Mouse (Mus musculus) testis, adult 2 months (tissue): ENCODE data around the gene Ttc39b.

Experiments used
- CTCF ChIP-seq: fragments of 200-500 bp; IDR thresholded peaks from 2 replicates; pipeline ENCODE4 v1.5.1; 2012; ENCODE audit warnings: low read depth, mild to moderate bottlenecking, inconsistent platforms, low read length, moderate library complexity; ENCODE audit not compliant: control insufficient read depth, insufficient read depth, insufficient replicate concordance
- POLR2A ChIP-seq: fragments of 200-500 bp; IDR thresholded peaks from 2 replicates; pipeline ENCODE4 v1.6.1; 2012; ENCODE audit warnings: low read depth, mild to moderate bottlenecking, inconsistent platforms, low read length, moderate library complexity; ENCODE audit not compliant: control insufficient read depth

DNA sequence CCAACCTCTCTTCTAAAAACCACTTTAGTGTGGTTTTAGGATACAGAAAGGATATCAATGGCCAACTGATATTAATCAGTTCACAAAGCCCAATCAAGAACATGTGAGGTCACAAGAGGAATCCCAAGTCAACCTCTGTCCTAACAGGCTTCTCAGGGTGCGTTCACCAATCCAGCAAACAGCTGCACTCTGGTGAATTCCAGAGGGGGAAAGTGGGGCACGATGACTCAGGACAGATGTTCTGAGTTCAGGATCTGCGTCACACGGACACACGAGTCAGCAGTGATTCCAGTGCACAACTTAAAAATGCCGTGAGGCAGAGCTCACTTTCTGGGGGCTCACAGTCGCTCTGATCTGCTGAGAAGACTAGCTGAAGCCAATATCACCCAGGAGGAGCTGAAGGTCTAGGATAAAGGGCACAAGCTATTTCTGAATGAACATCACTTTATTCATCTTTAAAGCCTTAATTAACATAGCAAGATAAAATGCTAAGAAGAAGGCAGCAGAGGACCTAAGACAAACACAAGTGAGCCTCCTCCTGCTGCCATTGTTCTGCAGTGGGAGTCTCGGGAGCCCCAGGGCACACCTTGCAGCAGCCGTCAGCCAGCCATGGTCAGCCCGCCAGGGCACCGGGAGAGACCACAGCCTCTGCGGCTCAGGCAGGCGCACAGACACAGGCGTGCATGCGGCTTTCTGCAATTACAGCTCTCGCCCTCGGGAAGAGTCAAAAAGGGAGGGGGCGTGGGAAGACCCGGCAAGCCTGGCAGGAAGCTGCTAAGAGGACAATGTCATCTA lies 39.9 kb downstream of the Ttc39b start:
- no peak for TF ChIP-seq CTCF
- no peak for TF ChIP-seq POLR2A
